Mouse (Mus musculus) lung, embryonic 16.5 days (tissue): Measurements from ENCODE around the gene 1700001P01Rik. TPM values are rescaled to one million over a fixed set of nuclear protein-coding genes. Genes with fewer than 3 reads are reported as not detected.

Experiments
- ATAC-seq: fragments of 200-750 bp; cut with Nextera tagmentation; 2 replicates; pipeline ENCODE4 v1.8.0; 2017; ENCODE audit warnings: low read depth, mild to moderate bottlenecking, moderate library complexity
- H3K27ac ChIP-seq: fragments of 300-500 bp; sonication (generic); 2 replicates; pipeline ENCODE4 v1.5.1; 2014; ENCODE audit warnings: mild to moderate bottlenecking, control low read depth, low read length
- H3K27me3 ChIP-seq: fragments of 300-500 bp; sonication (generic); 2 replicates; pipeline ENCODE4 v1.6.1; 2014; ENCODE audit warnings: low read depth, low read length, mixed read lengths; ENCODE audit not compliant: control insufficient read depth, insufficient read depth
- H3K36me3 ChIP-seq: fragments of 300-500 bp; sonication (generic); 2 replicates; pipeline ENCODE4 v1.6.1; 2014; ENCODE audit warnings: low read length; ENCODE audit not compliant: control insufficient read depth, insufficient read depth
- H3K4me1 ChIP-seq: fragments of 300-500 bp; sonication (generic); replicated peaks from 2 replicates; pipeline ENCODE4 v1.6.1; 2014; ENCODE audit warnings: low read length, mixed read lengths; ENCODE audit not compliant: control insufficient read depth, insufficient read depth
- H3K4me2 ChIP-seq: fragments of 300-500 bp; sonication (generic); 2 replicates; pipeline ENCODE4 v1.6.1; 2014; ENCODE audit warnings: low read depth, low read length, control low read depth
- H3K4me3 ChIP-seq: fragments of 300-500 bp; sonication (generic); 2 replicates; pipeline ENCODE4 v1.5.1; 2014; ENCODE audit warnings: mild to moderate bottlenecking, low read length, control low read depth
- H3K9ac ChIP-seq: fragments of 300-500 bp; sonication (generic); 2 replicates; pipeline ENCODE4 v1.6.1; 2014; ENCODE audit warnings: low read length, control low read depth
- H3K9me3 ChIP-seq: fragments of 300-500 bp; sonication (generic); 2 replicates; pipeline ENCODE4 v1.6.1; 2016; ENCODE audit warnings: low read length; ENCODE audit not compliant: control insufficient read depth
- WGBS: fragments of 180-500 bp; shearing (Covaris S2); extraction: QIAGEN DNeasy Blood & Tissue Kit; methylation state at CpG from one replicate; pipeline ENCODE4 v1.1.7; 2014; 5-methylcytosine and 5-hydroxymethylcytosine counted together
- polyA plus RNA-seq: library from polyadenylated mRNA; unstranded; fragments of >200 nt; fragmentation: Nextera tagmentation; extraction: Ambion mirVana; gene quantifications from 2 replicates; pipeline ENCODE4 v1.2.1, GENCODE M21; 2015

The 1700001P01Rik gene
- polyA plus RNA-seq, 1 experiment from 2014 or later = 0.35 TPM

GRCm38 (mm10) chr11:97811569-97812362 lies 36.0 kb upstream of the 1700001P01Rik start:
- Histone ChIP-seq H3K27me3 (no peaks in the 10 kb centered on the region), H3K9me3 (no peaks in the 10 kb centered on the region), H3K4me3 (no peak overlapping the region), H3K4me2 (no peak overlapping the region), H3K4me1 (peaks cover 93% of the 10 kb centered on the region), H3K36me3 (peaks cover 18% of the 10 kb centered on the region; the same call in 1 of the 2 replicates), H3K9ac (peak overlapping the region; percentile 8; the same call in 1 of the 2 replicates), H3K27ac (peak overlapping the region; percentile 34)
- 31% methylated on average over 12 of the region's 13 CpGs for WGBS
- no peak for ATAC-seq

DNA sequence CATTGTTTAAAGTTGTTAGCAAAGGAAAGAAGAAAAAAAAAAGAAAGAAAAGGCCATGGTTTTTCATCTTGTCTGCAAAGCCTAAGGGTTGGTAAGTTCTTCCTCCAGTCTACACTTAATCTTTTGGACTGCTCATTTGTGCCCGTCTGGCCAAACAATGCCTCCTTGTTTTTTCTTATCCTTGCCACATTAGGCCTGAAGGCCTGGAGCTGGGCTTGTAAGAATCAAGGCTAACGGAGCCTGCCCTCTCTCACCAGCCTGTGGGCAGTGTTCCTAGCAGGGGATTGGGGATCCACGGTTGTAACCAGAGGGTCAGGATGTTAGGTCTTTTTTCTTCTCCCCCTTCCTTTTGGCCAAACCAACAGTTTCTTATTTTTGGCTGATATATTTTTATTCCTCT lies 35.3 kb upstream of the 1700001P01Rik start:
- H3K4me2 ChIP-seq = no peak overlapping the region

DNA sequence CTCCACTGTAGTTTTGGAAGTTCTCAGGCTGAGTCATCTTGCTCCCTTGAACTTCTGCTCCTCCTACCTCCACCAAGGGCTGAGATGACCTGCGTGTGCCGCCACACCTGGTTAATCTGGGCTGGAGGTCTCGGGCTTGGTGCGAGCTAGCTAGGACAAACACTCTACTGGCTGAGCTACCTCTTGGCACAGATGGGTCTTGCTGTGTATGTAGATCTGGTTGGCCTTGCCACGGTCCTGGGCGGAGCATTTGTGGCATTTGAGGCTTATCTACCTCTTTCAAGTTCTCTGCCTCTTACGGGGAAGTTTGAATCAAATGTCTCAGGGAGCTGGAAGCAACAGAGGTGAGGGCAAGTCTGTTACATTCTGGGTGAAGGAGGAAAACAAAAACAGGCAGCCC lies 34.6 kb upstream of the 1700001P01Rik start:
- Histone ChIP-seq H3K9ac (no peak overlapping the region), H3K4me3 (no peak overlapping the region), H3K4me2 (no peak overlapping the region), H3K27me3 (no peaks in the 10 kb centered on the region), H3K4me1 (peaks cover 94% of the 10 kb centered on the region), H3K27ac (peak overlapping the region; percentile 93), H3K9me3 (no peaks in the 10 kb centered on the region), H3K36me3 (peaks cover 14% of the 10 kb centered on the region; the same call in 1 of the 2 replicates)
- WGBS = 47% methylated on average over 7 of the region's 7 CpGs
- ATAC-seq = peak; percentile 42

More for the DNA sequence above, 35.3 kb upstream of the 1700001P01Rik start:
- peaks cover 93% of the 10 kb centered on the region for H3K4me1 ChIP-seq
- H3K9ac ChIP-seq = no peak overlapping the region
- peak overlapping the region; percentile 93; the same call in 1 of the 2 replicates for H3K27ac ChIP-seq
- no peak for ATAC-seq
- 35% methylated on average over 3 of the region's 3 CpGs for WGBS
- H3K27me3 ChIP-seq = no peaks in the 10 kb centered on the region
- peaks cover 15% of the 10 kb centered on the region; the same call in 1 of the 2 replicates for H3K36me3 ChIP-seq
- no peak overlapping the region for H3K4me3 ChIP-seq
- H3K9me3 ChIP-seq = no peaks in the 10 kb centered on the region

DNA sequence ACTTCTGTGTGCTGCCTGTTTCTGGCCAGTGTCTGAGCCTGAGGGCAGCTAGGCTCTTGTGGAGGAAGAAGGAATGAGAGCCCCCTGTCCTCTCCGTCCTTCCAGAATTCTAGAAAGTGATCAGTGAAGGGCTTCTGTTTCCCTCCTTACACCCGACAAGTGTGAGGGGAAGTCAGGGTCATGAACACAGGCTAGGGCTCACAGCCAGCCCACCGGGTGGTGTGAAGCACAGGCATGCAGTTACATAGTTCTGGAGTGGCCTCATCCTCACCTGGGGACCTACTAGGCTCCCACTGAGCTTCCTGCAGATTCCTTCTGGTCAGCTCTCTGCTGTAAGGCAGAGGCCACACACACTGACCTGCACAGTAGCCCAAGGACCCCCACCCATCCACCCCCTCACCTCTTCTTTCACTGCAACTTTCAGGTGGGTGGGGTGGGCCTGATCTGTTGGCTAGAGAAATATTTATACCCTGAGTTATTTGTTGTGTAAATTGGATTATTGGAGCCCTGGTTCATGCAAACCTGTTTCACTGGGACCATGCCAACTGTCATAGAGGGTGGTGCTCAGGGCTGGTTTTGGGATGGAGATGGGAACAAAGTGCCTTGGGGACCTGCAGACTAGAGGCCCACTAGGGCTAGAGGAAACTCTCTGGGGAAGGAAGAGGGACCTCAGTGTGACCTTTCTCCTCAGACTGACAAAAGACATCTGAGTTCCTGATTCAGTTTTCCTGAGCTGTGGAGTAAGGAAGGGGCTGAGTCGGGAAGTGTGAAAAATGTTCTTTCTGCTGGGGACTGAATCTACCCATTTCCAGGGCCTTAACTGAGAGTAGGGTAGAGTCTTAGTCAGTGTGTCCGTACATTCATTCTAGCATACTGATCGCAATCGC lies 33.8 kb upstream of the 1700001P01Rik start:
- Histone ChIP-seq H3K27ac (peak overlapping the region; percentile 93), H3K27me3 (no peaks in the 10 kb centered on the region), H3K9me3 (no peaks in the 10 kb centered on the region), H3K4me2 (no peak overlapping the region; the same call in 1 of the 2 replicates), H3K36me3 (peaks cover 8% of the 10 kb centered on the region; the same call in 1 of the 2 replicates), H3K9ac (0 out of 2 replicates have a peak overlapping the region, but pooled peaks have one; percentile 35), H3K4me1 (peaks cover 95% of the 10 kb centered on the region), H3K4me3 (no peak overlapping the region)
- 38% methylated on average over 7 of the region's 7 CpGs for WGBS
- no peak for ATAC-seq

- Histone ChIP-seq H3K36me3 (peaks cover 8% of the 10 kb centered on the region; the same call in 1 of the 2 replicates), H3K4me1 (peaks cover 99% of the 10 kb centered on the region), H3K27me3 (no peaks in the 10 kb centered on the region), H3K9me3 (no peaks in the 10 kb centered on the region), H3K4me3 (no peak overlapping the region), H3K27ac (peak overlapping the region; percentile 93), H3K4me2 (peak overlapping the region; percentile 1; the same call in 1 of the 2 replicates), H3K9ac (0 out of 2 replicates have a peak overlapping the region, but pooled peaks have one; percentile 35)
- WGBS = 25% methylated on average over 5 of the region's 5 CpGs
- no peak for ATAC-seq
Observed at GRCm38 (mm10) chr11:97808621-97809234, 33.0 kb upstream of the 1700001P01Rik start.

- Histone ChIP-seq H3K4me2 (peak overlapping the region; percentile 22; the same call in 1 of the 2 replicates), H3K9ac (peak overlapping the region; percentile 40)
- peak; percentile 54 for ATAC-seq
Observed at GRCm38 (mm10) chr11:97808093-97808492, 32.4 kb upstream of the 1700001P01Rik start.

DNA sequence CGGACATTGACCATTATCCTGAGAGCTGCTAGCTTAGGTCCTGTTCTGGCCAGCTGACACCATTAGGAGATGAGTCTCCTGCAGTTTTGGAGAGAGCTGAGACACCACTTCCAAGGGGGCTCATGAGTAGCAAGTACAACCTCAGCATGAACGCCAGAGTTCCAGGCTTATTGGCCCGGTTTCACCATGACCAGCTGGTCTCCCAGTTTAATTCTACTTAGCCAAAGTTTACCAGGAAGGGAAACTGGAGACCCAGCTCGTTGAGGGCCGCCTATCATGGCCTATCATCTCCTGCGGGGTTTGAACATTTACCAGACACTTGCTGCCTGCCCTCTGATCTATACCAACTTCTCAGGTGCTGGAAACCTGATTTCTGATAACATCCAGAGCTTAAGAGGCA lies 31.9 kb upstream of the 1700001P01Rik start:
- no peak overlapping the region for H3K4me3 ChIP-seq
- H3K4me2 ChIP-seq = peak overlapping the region; percentile 22

More at GRCm38 (mm10) chr11:97808093-97808492, 32.4 kb upstream of the 1700001P01Rik start:
- peaks cover 98% of the 10 kb centered on the region for H3K4me1 ChIP-seq
- no peaks in the 10 kb centered on the region for H3K27me3 ChIP-seq
- H3K9me3 ChIP-seq = no peaks in the 10 kb centered on the region
- H3K27ac ChIP-seq = peak overlapping the region; percentile 93
- 8% methylated on average over 2 of the region's 2 CpGs for WGBS
- no peak overlapping the region for H3K4me3 ChIP-seq
- H3K36me3 ChIP-seq = peaks cover 5% of the 10 kb centered on the region; the same call in 1 of the 2 replicates

GRCm38 (mm10) chr11:97806613-97806964 lies 30.9 kb upstream of the 1700001P01Rik start:
- peak overlapping the region; percentile 16; the same call in 1 of the 2 replicates for H3K9ac ChIP-seq
- no peaks in the 10 kb centered on the region for H3K9me3 ChIP-seq

More for the DNA sequence above, 31.9 kb upstream of the 1700001P01Rik start:
- Histone ChIP-seq H3K36me3 (peaks cover 5% of the 10 kb centered on the region; the same call in 1 of the 2 replicates), H3K9ac (peak overlapping the region; percentile 40), H3K27ac (peak overlapping the region; percentile 93), H3K9me3 (no peaks in the 10 kb centered on the region), H3K4me1 (peaks cover 98% of the 10 kb centered on the region), H3K27me3 (no peaks in the 10 kb centered on the region)
- ATAC-seq = no peak
- 15% methylated on average over 6 of the region's 6 CpGs for WGBS

More at GRCm38 (mm10) chr11:97806613-97806964, 30.9 kb upstream of the 1700001P01Rik start:
- 50% methylated on average over 7 of the region's 7 CpGs for WGBS
- ATAC-seq = no peak
- peaks cover 5% of the 10 kb centered on the region; the same call in 1 of the 2 replicates for H3K36me3 ChIP-seq
- H3K27ac ChIP-seq = peak overlapping the region; percentile 94
- H3K4me1 ChIP-seq = peaks cover 98% of the 10 kb centered on the region
- no peak overlapping the region for H3K4me3 ChIP-seq
- no peaks in the 10 kb centered on the region for H3K27me3 ChIP-seq
- peak overlapping the region; percentile 48; the same call in 1 of the 2 replicates for H3K4me2 ChIP-seq
